Mouse (Mus musculus): Measurements from ENCODE around the gene Ccdc22. TPM values are rescaled to one million over a fixed set of nuclear protein-coding genes. Genes with fewer than 3 reads are reported as not detected.

The Ccdc22 gene
- polyA plus RNA-seq, 1 experiment from 2014 or later, result 17.4 TPM

GRCm38 (mm10) chrX:7572466-7572865 lies 32.9 kb downstream of the Ccdc22 start:
- Histone ChIP-seq H3K4me2 (ENCODE audit: low read length) (peak overlapping the region; percentile 64), H3K27me3 (ENCODE audit: control insufficient read depth, insufficient read depth, low read length) (no peaks in the 10 kb centered on the region), H3K4me3 (ENCODE audit: control insufficient read depth in 1 of 2, insufficient read depth in 1 of 2, low read depth in 1 of 2, low read length in 2 of 2) (no peak overlapping the region), H3K9ac (ENCODE audit: low read length) (peak overlapping the region; percentile 11; the same call in 1 of the 2 replicates), H3K4me1 (ENCODE audit: control insufficient read depth in 2 of 2, insufficient read depth in 2 of 2, low read length in 2 of 2) (peaks cover 11 to 25% of the 10 kb centered on the region in 2 experiments), H3K27ac (replicated peaks in 1 of 2; ENCODE audit: control insufficient read depth in 1 of 2, insufficient read depth in 1 of 2, low read depth in 2 of 2, low read length in 2 of 2) (no peak overlapping the region), H3K9me3 (ENCODE audit: control insufficient read depth, low read length) (no peaks in the 10 kb centered on the region), H3K36me3 (ENCODE audit: control insufficient read depth, insufficient read depth, low read length) (no peaks in the 10 kb centered on the region)
- no peak for ATAC-seq (ENCODE audit: insufficient number of reproducible peaks, insufficient read depth, low FRiP score, low read depth)
- WGBS, result 42% methylated on average over 10 of the region's 10 CpGs

- no peaks in the 10 kb centered on the region for H3K9me3 ChIP-seq (ENCODE audit: control insufficient read depth, low read length)
- ATAC-seq (ENCODE audit: insufficient number of reproducible peaks, insufficient read depth, low FRiP score, low read depth), result no peak
- no peak overlapping the region for H3K4me3 ChIP-seq (ENCODE audit: control insufficient read depth in 1 of 2, insufficient read depth in 1 of 2, low read depth in 1 of 2, low read length in 2 of 2)
- H3K36me3 ChIP-seq (ENCODE audit: control insufficient read depth, insufficient read depth, low read length), result no peaks in the 10 kb centered on the region
- no peaks in the 10 kb centered on the region for H3K27me3 ChIP-seq (ENCODE audit: control insufficient read depth, insufficient read depth, low read length)
- H3K4me1 ChIP-seq (ENCODE audit: control insufficient read depth in 2 of 2, insufficient read depth in 2 of 2, low read length in 2 of 2), result peaks cover 13 to 25% of the 10 kb centered on the region in 2 experiments
- H3K27ac ChIP-seq (replicated peaks in 1 of 2; ENCODE audit: control insufficient read depth in 1 of 2, insufficient read depth in 1 of 2, low read depth in 2 of 2, low read length in 2 of 2), result no peak overlapping the region
- no peak overlapping the region for H3K9ac ChIP-seq (ENCODE audit: low read length)
- no peak overlapping the region for H3K4me2 ChIP-seq (ENCODE audit: low read length)
- WGBS, result 83% methylated on average over 9 of the region's 9 CpGs
Measured at GRCm38 (mm10) chrX:7571565-7572136, 33.7 kb downstream of the Ccdc22 start.

- H3K27ac ChIP-seq (replicated peaks in 1 of 2; ENCODE audit: control insufficient read depth in 1 of 2, insufficient read depth in 1 of 2, low read depth in 2 of 2, low read length in 2 of 2), result no peak overlapping the region
- 50% methylated on average over 7 of the region's 7 CpGs for WGBS
- H3K9ac ChIP-seq (ENCODE audit: low read length), result no peak overlapping the region
- H3K27me3 ChIP-seq (ENCODE audit: control insufficient read depth, insufficient read depth, low read length), result no peaks in the 10 kb centered on the region
- ATAC-seq (ENCODE audit: insufficient number of reproducible peaks, insufficient read depth, low FRiP score, low read depth), result no peak
- no peak overlapping the region for H3K4me3 ChIP-seq (ENCODE audit: control insufficient read depth in 1 of 2, insufficient read depth in 1 of 2, low read depth in 1 of 2, low read length in 2 of 2)
- no peak overlapping the region for H3K4me2 ChIP-seq (ENCODE audit: low read length)
- H3K9me3 ChIP-seq (ENCODE audit: control insufficient read depth, low read length), result no peaks in the 10 kb centered on the region
- no peaks in the 10 kb centered on the region for H3K36me3 ChIP-seq (ENCODE audit: control insufficient read depth, insufficient read depth, low read length)
- peaks cover 13 to 25% of the 10 kb centered on the region in 2 experiments for H3K4me1 ChIP-seq (ENCODE audit: control insufficient read depth in 2 of 2, insufficient read depth in 2 of 2, low read length in 2 of 2)
Measured at GRCm38 (mm10) chrX:7570481-7571175, 34.7 kb downstream of the Ccdc22 start.

GRCm38 (mm10) chrX:7567491-7567890 lies 37.8 kb downstream of the Ccdc22 start:
- no peaks in the 10 kb centered on the region for H3K9me3 ChIP-seq (ENCODE audit: control insufficient read depth, low read length)
- no peak overlapping the region for H3K9ac ChIP-seq (ENCODE audit: low read length)
- ATAC-seq (ENCODE audit: insufficient number of reproducible peaks, insufficient read depth, low FRiP score, low read depth), result no peak
- H3K27me3 ChIP-seq (ENCODE audit: control insufficient read depth, insufficient read depth, low read length), result no peaks in the 10 kb centered on the region
- H3K4me3 ChIP-seq (ENCODE audit: control insufficient read depth in 1 of 2, insufficient read depth in 1 of 2, low read depth in 1 of 2, low read length in 2 of 2), result no peak overlapping the region
- H3K4me1 ChIP-seq (ENCODE audit: control insufficient read depth in 2 of 2, insufficient read depth in 2 of 2, low read length in 2 of 2), result peaks cover 5 to 15% of the 10 kb centered on the region in 2 experiments
- H3K27ac ChIP-seq (replicated peaks in 1 of 2; ENCODE audit: control insufficient read depth in 1 of 2, insufficient read depth in 1 of 2, low read depth in 2 of 2, low read length in 2 of 2), result no peak overlapping the region
- WGBS, result 72% methylated on average over 8 of the region's 9 CpGs
- no peaks in the 10 kb centered on the region for H3K36me3 ChIP-seq (ENCODE audit: control insufficient read depth, insufficient read depth, low read length)
- H3K4me2 ChIP-seq (ENCODE audit: low read length), result no peak overlapping the region

GRCm38 (mm10) chrX:7566352-7566751 lies 39.0 kb downstream of the Ccdc22 start:
- Histone ChIP-seq H3K9ac (ENCODE audit: low read length) (no peak overlapping the region), H3K9me3 (ENCODE audit: control insufficient read depth, low read length) (no peaks in the 10 kb centered on the region), H3K27me3 (ENCODE audit: control insufficient read depth, insufficient read depth, low read length) (no peaks in the 10 kb centered on the region), H3K27ac (replicated peaks in 1 of 2; ENCODE audit: control insufficient read depth in 1 of 2, insufficient read depth in 1 of 2, low read depth in 2 of 2, low read length in 2 of 2) (no peak overlapping the region), H3K36me3 (ENCODE audit: control insufficient read depth, insufficient read depth, low read length) (no peaks in the 10 kb centered on the region), H3K4me3 (ENCODE audit: control insufficient read depth in 1 of 2, insufficient read depth in 1 of 2, low read depth in 1 of 2, low read length in 2 of 2) (no peak overlapping the region), H3K4me1 (ENCODE audit: control insufficient read depth in 2 of 2, insufficient read depth in 2 of 2, low read length in 2 of 2) (peaks cover 3 to 6% of the 10 kb centered on the region in 2 experiments; a peak in 2 of 4 replicates), H3K4me2 (ENCODE audit: low read length) (no peak overlapping the region)
- no peak for ATAC-seq (ENCODE audit: insufficient number of reproducible peaks, insufficient read depth, low FRiP score, low read depth)
- 64% methylated on average over 6 of the region's 6 CpGs for WGBS

GRCm38 (mm10) chrX:7563076-7563475 lies 42.2 kb downstream of the Ccdc22 start:
- ATAC-seq (ENCODE audit: insufficient number of reproducible peaks, insufficient read depth, low FRiP score, low read depth), result no peak
- Histone ChIP-seq H3K9me3 (ENCODE audit: control insufficient read depth, low read length) (no peaks in the 10 kb centered on the region), H3K4me3 (ENCODE audit: control insufficient read depth in 1 of 2, insufficient read depth in 1 of 2, low read depth in 1 of 2, low read length in 2 of 2) (no peak overlapping the region), H3K36me3 (ENCODE audit: control insufficient read depth, insufficient read depth, low read length) (no peaks in the 10 kb centered on the region), H3K27me3 (ENCODE audit: control insufficient read depth, insufficient read depth, low read length) (no peaks in the 10 kb centered on the region), H3K4me1 (ENCODE audit: control insufficient read depth in 2 of 2, insufficient read depth in 2 of 2, low read length in 2 of 2) (peaks cover 0 to 2% of the 10 kb centered on the region in 2 experiments; a peak in 1 of 4 replicates), H3K9ac (ENCODE audit: low read length) (no peak overlapping the region), H3K4me2 (ENCODE audit: low read length) (no peak overlapping the region), H3K27ac (replicated peaks in 1 of 2; ENCODE audit: control insufficient read depth in 1 of 2, insufficient read depth in 1 of 2, low read depth in 2 of 2, low read length in 2 of 2) (no peak overlapping the region)
- 20% methylated on average over 2 of the region's 2 CpGs for WGBS

GRCm38 (mm10) chrX:7553474-7553873 lies 51.8 kb downstream of the Ccdc22 start:
- no peak overlapping the region for H3K4me2 ChIP-seq (ENCODE audit: low read length)
- no peak overlapping the region for H3K9ac ChIP-seq (ENCODE audit: low read length)
- no peaks in the 10 kb centered on the region for H3K4me1 ChIP-seq (ENCODE audit: control insufficient read depth in 2 of 2, insufficient read depth in 2 of 2, low read length in 2 of 2)
- H3K4me3 ChIP-seq (ENCODE audit: control insufficient read depth in 1 of 2, insufficient read depth in 1 of 2, low read depth in 1 of 2, low read length in 2 of 2), result no peak overlapping the region
- H3K27ac ChIP-seq (replicated peaks in 1 of 2; ENCODE audit: control insufficient read depth in 1 of 2, insufficient read depth in 1 of 2, low read depth in 2 of 2, low read length in 2 of 2), result no peak overlapping the region
- H3K36me3 ChIP-seq (ENCODE audit: control insufficient read depth, insufficient read depth, low read length), result no peaks in the 10 kb centered on the region
- no peak for ATAC-seq (ENCODE audit: insufficient number of reproducible peaks, insufficient read depth, low FRiP score, low read depth)
- H3K27me3 ChIP-seq (ENCODE audit: control insufficient read depth, insufficient read depth, low read length), result no peaks in the 10 kb centered on the region
- WGBS, result 83% methylated on average over 4 of the region's 4 CpGs
- no peaks in the 10 kb centered on the region for H3K9me3 ChIP-seq (ENCODE audit: control insufficient read depth, low read length)
